Mouse (Mus musculus) liver, adult 2 months (tissue): ENCODE results near the gene 5031439G07Rik. TPM values are rescaled to one million over a fixed set of nuclear protein-coding genes. Genes with fewer than 3 reads are reported as not detected.
A peak's percentile ranks its signal among the peaks of the same experiment; 100 is the strongest.
"Not testable (repeated sequence)": the region's sequence is repeated elsewhere in the genome, so short reads cannot be mapped to it uniquely, and the experiment has no call there.

ENCODE experiments used
- DNase-seq: peaks from one replicate; pipeline ENCODE4 v3.0.0-alpha.2; 2011; ENCODE audit warnings: low read depth, low spot score; ENCODE audit errors: extremely low read depth
- H3K27ac ChIP-seq: fragments of 200-500 bp; replicated peaks from 2 replicates; pipeline ENCODE4 v1.5.1; 2012; ENCODE audit warnings: low read depth, mild to moderate bottlenecking, control low read depth, inconsistent platforms, low read length; ENCODE audit not compliant: insufficient read depth
- H3K27me3 ChIP-seq: fragments of 200-500 bp; 2 replicates; pipeline ENCODE4 v1.6.1; 2012; ENCODE audit warnings: mild to moderate bottlenecking, moderate library complexity, low read length, inconsistent platforms; ENCODE audit not compliant: control insufficient read depth, insufficient read depth
- H3K36me3 ChIP-seq: fragments of 200-500 bp; 2 replicates; pipeline ENCODE4 v1.6.1; 2012; ENCODE audit warnings: low read length, inconsistent platforms; ENCODE audit not compliant: control insufficient read depth, insufficient read depth
- H3K4me1 ChIP-seq: fragments of 200-500 bp; 2 replicates; pipeline ENCODE4 v1.6.1; 2011; ENCODE audit warnings: low read length; ENCODE audit not compliant: control insufficient read depth, insufficient read depth
- H3K4me3 ChIP-seq: fragments of 200-500 bp; 2 replicates; pipeline ENCODE4 v1.5.1; 2011; ENCODE audit warnings: low read depth, mild to moderate bottlenecking, control low read depth, low read length, moderate library complexity; ENCODE audit not compliant: insufficient read depth
- H3K79me2 ChIP-seq: fragments of 200-500 bp; 2 replicates; pipeline ENCODE4 v1.6.1; 2012; ENCODE audit warnings: inconsistent platforms, mild to moderate bottlenecking, low read length, moderate library complexity; ENCODE audit not compliant: control insufficient read depth, insufficient read depth
- H3K9ac ChIP-seq: fragments of 200-500 bp; 2 replicates; pipeline ENCODE4 v1.6.1; 2012; ENCODE audit warnings: low read depth, mild to moderate bottlenecking, control low read depth, inconsistent platforms, low read length
- CTCF ChIP-seq: fragments of 200-500 bp; IDR thresholded peaks from 2 replicates; pipeline ENCODE4 v1.5.1; 2011; ENCODE audit warnings: low read depth, low read length, control low read depth
- POLR2A ChIP-seq: fragments of 200-500 bp; IDR thresholded peaks from 2 replicates; pipeline ENCODE4 v1.6.1; 2011; ENCODE audit warnings: low read length, control low read depth; ENCODE audit not compliant: insufficient read depth; ENCODE audit errors: extremely low read depth
- WGBS: fragments of 180-500 bp; shearing (Covaris S2); methylation state at CpG from one replicate; pipeline ENCODE4 v1.1.7; 2018; 5-methylcytosine and 5-hydroxymethylcytosine counted together
- polyA plus RNA-seq: library from polyadenylated mRNA; depleted of rRNA; stranded (reverse); fragments of >200 nt; gene quantifications from 2 replicates; pipeline ENCODE4 v1.2.3, GENCODE M21; 2012
- total RNA-seq: library from RNA; depleted of rRNA; stranded (reverse); fragments of >200 nt; gene quantifications from 2 replicates; pipeline ENCODE4 v1.2.3, GENCODE M21; 2014

The 5031439G07Rik gene
- total and polyA plus RNA-seq, 2 experiments: 9.0 to 9.8 TPM

- peak within 1 kb of the TSS; percentile 97 for H3K27ac ChIP-seq
- peaks cover 8% of the 10 kb centered on the region for H3K4me1 ChIP-seq
- peak; percentile 86 for DNase-seq
- peak within 1 kb of the TSS; percentile 97 for H3K9ac ChIP-seq
- no peak for TF ChIP-seq CTCF
- peak; percentile 73 for TF ChIP-seq POLR2A
- under 1% methylated on average over 59 of the region's 60 CpGs for WGBS
- peak within 1 kb of the TSS; percentile 96 for H3K4me3 ChIP-seq
- H3K36me3 ChIP-seq: peaks cover 7% of the 10 kb centered on the region; the same call in 1 of the 2 replicates
- H3K79me2 ChIP-seq: peaks cover 5% of the 10 kb centered on the region; the same call in 1 of the 2 replicates
- no peaks in the 10 kb centered on the region for H3K27me3 ChIP-seq
Measured at GRCm38 (mm10) chr15:84922884-84923507, 65.4 kb downstream of the 5031439G07Rik start, which contains the start of gene Nup50. Nup50 (plus strand) TSS chr15:84923411.

GRCm38 (mm10) chr15:84919938-84920337 lies 68.4 kb downstream of the 5031439G07Rik start, which contains the start of gene Gm29666:
Gm29666 (minus strand) TSS chr15:84920038.
- no peaks in the 10 kb centered on the region for H3K27me3 ChIP-seq
- no peaks in the 10 kb centered on the region for H3K36me3 ChIP-seq
- 95% methylated on average over 3 of the region's 3 CpGs for WGBS
- no peak for DNase-seq
- no peak for TF ChIP-seq POLR2A
- TF ChIP-seq CTCF: no peak
- H3K4me3 ChIP-seq: no peak within 1 kb of the TSS
- H3K4me1 ChIP-seq: peaks cover 8% of the 10 kb centered on the region
- H3K79me2 ChIP-seq: no peaks in the 10 kb centered on the region
- H3K27ac ChIP-seq: no peak within 1 kb of the TSS
- H3K9ac ChIP-seq: no peak within 1 kb of the TSS

- no peak for TF ChIP-seq POLR2A
- no peak for TF ChIP-seq CTCF
- no peak overlapping the region for H3K27ac ChIP-seq
- no peaks in the 10 kb centered on the region for H3K27me3 ChIP-seq
- no peak overlapping the region for H3K9ac ChIP-seq
- 96% methylated on average over 3 of the region's 3 CpGs for WGBS
- DNase-seq: no peak
- H3K36me3 ChIP-seq: no peaks in the 10 kb centered on the region
- no peak overlapping the region for H3K4me3 ChIP-seq
- H3K79me2 ChIP-seq: no peaks in the 10 kb centered on the region
- H3K4me1 ChIP-seq: no peaks in the 10 kb centered on the region
Measured at GRCm38 (mm10) chr15:84913201-84913600, 75.2 kb downstream of the 5031439G07Rik start.

DNA sequence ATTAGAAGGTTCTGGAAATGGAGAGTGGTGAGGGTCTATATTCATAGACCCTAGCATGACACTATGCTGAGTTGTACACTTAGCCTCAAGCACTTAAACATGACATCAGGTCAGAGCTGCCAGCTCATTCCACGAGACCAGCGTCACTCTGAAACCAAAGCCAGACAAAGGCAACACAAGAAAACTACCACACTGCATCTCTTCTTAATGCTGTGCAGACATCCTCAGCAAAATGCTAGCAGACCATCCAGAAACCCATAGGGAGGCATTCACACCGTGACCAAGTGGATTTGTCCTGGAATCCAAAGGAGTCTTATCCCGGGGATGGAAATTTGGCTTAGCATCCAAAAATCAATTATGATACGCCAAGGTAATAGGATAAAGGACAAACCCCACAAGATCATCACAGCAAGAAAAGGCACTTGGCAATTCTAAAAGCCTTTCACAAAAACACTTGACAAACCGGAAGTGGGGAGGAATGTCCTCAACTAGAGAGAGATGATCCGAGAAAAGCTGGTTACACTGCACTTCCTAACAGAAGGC lies 84.4 kb downstream of the 5031439G07Rik start:
- Histone ChIP-seq H3K36me3 (no peaks in the 10 kb centered on the region), H3K79me2 (no peaks in the 10 kb centered on the region), H3K27me3 (no peaks in the 10 kb centered on the region), H3K27ac (no peak overlapping the region), H3K9ac (no peak overlapping the region), H3K4me3 (no peak overlapping the region), H3K4me1 (no peaks in the 10 kb centered on the region)
- DNase-seq: no peak
- 80% methylated on average over 7 of the region's 7 CpGs for WGBS
- TF ChIP-seq CTCF (no peak), POLR2A (no peak)

DNA sequence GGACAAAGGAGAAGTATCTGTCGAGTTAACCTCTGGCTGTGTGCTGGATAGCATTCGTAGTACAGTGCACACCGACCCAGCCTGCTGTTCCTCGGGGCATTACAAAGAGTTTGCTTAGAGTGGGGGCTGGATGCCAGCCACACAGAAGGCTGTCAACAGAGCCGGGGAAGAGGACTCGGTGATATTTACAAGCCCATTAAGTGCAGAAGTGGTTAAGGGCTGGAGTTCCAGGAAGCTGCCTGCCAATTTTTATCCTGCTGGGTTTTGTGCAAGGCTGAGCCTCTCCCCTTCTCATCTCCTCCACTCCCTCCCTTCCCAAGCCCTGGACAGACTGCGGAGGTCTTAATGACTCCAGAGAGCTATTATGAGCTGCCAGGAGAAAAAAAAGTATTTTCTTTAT lies 90.3 kb downstream of the 5031439G07Rik start:
- Histone ChIP-seq H3K9ac (no peak overlapping the region), H3K27me3 (no peaks in the 10 kb centered on the region), H3K27ac (no peak overlapping the region), H3K79me2 (no peaks in the 10 kb centered on the region), H3K36me3 (no peaks in the 10 kb centered on the region), H3K4me3 (no peak overlapping the region), H3K4me1 (no peaks in the 10 kb centered on the region)
- TF ChIP-seq CTCF (no peak), POLR2A (no peak)
- no peak for DNase-seq
- 15% methylated on average over 7 of the region's 7 CpGs for WGBS

DNA sequence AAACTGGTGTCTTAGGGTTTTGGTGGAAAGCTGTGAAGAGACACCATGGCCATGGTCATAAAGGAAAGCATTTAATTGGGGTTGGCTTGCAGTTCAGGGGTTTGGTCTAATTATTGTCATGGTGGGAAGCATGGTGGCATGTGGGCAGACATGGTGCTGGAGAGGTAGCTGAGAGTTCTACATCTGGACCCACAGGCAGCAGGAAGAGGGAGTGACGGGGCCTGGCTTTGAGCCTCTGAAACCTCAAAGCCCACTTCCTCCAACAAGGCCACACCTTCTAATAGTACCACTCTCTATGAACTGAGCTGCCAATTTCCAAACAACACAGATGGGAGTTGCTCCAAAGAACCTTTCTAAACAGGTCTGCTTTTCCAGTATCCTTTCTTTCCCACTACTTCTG lies 91.7 kb downstream of the 5031439G07Rik start:
- no peaks in the 10 kb centered on the region for H3K79me2 ChIP-seq
- H3K4me3 ChIP-seq: no peak overlapping the region
- no peaks in the 10 kb centered on the region for H3K4me1 ChIP-seq
- H3K36me3 ChIP-seq: no peaks in the 10 kb centered on the region
- no peak for TF ChIP-seq POLR2A
- no peak for TF ChIP-seq CTCF
- 83% methylated on average over 1 of the region's 1 CpGs for WGBS
- DNase-seq: no peak
- no peaks in the 10 kb centered on the region for H3K27me3 ChIP-seq
- H3K27ac ChIP-seq: no peak overlapping the region
- no peak overlapping the region for H3K9ac ChIP-seq

DNA sequence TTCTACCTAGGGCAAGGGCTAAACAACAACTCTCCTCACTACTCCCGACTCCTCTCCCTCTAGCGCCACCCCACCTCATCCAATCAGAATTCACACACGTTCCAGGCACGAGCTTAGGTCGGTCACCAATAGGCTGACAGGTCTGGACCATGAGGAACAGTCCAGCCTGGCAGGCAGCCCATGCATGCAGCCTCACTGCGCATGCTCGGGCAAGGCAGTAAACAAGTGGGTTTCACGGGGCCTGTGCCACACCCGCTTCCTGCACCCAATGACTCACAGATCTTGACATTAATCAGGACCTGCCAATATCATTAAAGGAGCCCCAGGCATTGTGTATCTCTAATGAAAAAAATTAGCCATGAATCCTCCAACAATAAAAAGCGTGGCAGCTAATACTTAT lies 92.1 kb downstream of the 5031439G07Rik start:
- not testable (repeated sequence) for H3K4me1 ChIP-seq, H3K27ac ChIP-seq, H3K36me3 ChIP-seq, DNase-seq, H3K9ac ChIP-seq, H3K4me3 ChIP-seq, H3K27me3 ChIP-seq, H3K79me2 ChIP-seq
- WGBS: 72% methylated on average over 10 of the region's 10 CpGs
